Mouse (Mus musculus) testis, adult 2 months (tissue): ENCODE data around the gene Zdhhc13.

Experiments used
- CTCF ChIP-seq: fragments of 200-500 bp; IDR thresholded peaks from 2 replicates; pipeline ENCODE4 v1.5.1; 2012; ENCODE audit warnings: low read depth, mild to moderate bottlenecking, inconsistent platforms, low read length, moderate library complexity; ENCODE audit not compliant: control insufficient read depth, insufficient read depth, insufficient replicate concordance
- POLR2A ChIP-seq: fragments of 200-500 bp; IDR thresholded peaks from 2 replicates; pipeline ENCODE4 v1.6.1; 2012; ENCODE audit warnings: low read depth, mild to moderate bottlenecking, inconsistent platforms, low read length, moderate library complexity; ENCODE audit not compliant: control insufficient read depth

DNA sequence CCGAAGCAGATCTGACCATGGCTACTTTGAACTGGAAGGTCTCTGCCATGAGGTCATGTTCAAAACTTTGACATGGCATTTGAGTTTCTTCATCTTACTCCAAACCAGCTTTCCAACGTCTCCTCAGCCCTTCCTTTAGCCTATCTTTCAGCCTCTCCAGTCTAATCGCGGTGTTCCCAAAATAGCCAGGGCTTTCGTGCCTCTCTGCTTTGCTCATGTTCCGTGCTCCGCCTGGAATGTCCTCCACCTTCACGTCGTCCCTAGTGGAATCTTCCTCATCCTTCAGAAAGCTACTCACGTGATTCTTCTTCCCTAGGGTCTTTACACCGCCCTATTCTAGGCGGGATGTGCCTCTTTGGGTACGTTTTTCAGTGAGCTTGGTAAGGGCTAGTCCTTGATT is 64.7 kb downstream of the Zdhhc13 start:
- no peak for TF ChIP-seq POLR2A
- no peak for TF ChIP-seq CTCF
